ENCODE assay signal across 8 mouse cellular contexts in the genomic region with DNA sequence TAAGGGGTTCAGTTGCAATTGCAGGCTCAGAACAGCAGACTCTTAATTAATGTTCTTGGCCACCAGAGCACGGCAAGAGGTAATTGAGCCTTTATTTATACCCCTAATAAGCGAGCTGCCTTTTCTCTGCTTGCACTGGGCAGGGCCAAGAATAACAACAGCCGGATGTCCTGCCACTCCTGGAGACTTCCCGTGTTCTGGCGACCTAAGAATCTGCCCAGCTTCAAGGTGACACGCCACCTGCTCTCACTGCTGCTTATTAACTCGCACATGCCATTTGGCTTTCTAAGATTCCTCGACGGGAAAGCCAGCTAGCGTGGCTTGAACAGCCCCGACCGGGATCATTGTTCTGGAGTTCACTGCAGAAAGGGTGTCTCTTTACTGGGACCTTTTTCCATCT. TPM values are rescaled to one million over a fixed set of nuclear protein-coding genes. Genes with fewer than 3 reads are reported as not detected.
DNase-seq lines count a peak whose midpoint lies in the region; ATAC-seq and TF ChIP-seq lines count a peak whose summit lies in the region.

No protein-coding gene starts in this region.

- ATAC-seq in lung, embryonic 14.5 days (ENCODE audit: insufficient read depth), result peak; percentile 25; the same call in 1 of the 2 replicates
- no peak for ATAC-seq in midbrain, embryonic 15.5 days (replicated peaks)
- no peak for ATAC-seq in midbrain, embryonic 11.5 days (ENCODE audit: low FRiP score)

- H3K9me3 ChIP-seq in lung, embryonic 14.5 days (ENCODE audit: low read depth, low read length), result no peaks in the 10 kb centered on the region
- no peaks in the 10 kb centered on the region for H3K9me3 ChIP-seq in midbrain, embryonic 15.5 days
- no peaks in the 10 kb centered on the region for H3K9me3 ChIP-seq in midbrain, embryonic 11.5 days (ENCODE audit: control insufficient read depth, low read length)

- no peak overlapping the region for H3K4me3 ChIP-seq in lung, embryonic 14.5 days (ENCODE audit: low read depth, low read length)
- no peak overlapping the region for H3K4me3 ChIP-seq in midbrain, embryonic 15.5 days
- H3K4me3 ChIP-seq in midbrain, embryonic 11.5 days (ENCODE audit: low read depth, low read length), result no peak overlapping the region

- 22% methylated on average over 12 of the region's 12 CpGs for WGBS in lung, embryonic 14.5 days
- WGBS in midbrain, embryonic 15.5 days, result 18% methylated on average over 12 of the region's 12 CpGs
- WGBS in midbrain, embryonic 11.5 days, result 28% methylated on average over 12 of the region's 12 CpGs

- peak; percentile 71 for DNase-seq in MN1 (ENCODE audit: low spot score)
- DNase-seq in embryo, embryonic 10.5 days (ENCODE audit: low spot score), result peak; percentile 46
- peak; percentile 38 to 63 for DNase-seq in heart, postnatal 36 days
- peak; percentile 57 for DNase-seq in lung, embryonic 14.5 days
- DNase-seq in right cerebral cortex, adult 2 months (ENCODE audit: low spot score in 2 of 2), result no peak
- no peak for DNase-seq in midbrain, embryonic 11.5 days (ENCODE audit: low spot score, missing footprints)
- DNase-seq in spleen, adult 18-20 months, result no peak

- H3K4me1 ChIP-seq in lung, embryonic 14.5 days (ENCODE audit: insufficient read depth), result 0 out of 2 replicates have a peak, but pooled peaks cover 5% of the 10 kb centered on the region
- H3K4me1 ChIP-seq in midbrain, embryonic 15.5 days, result no peaks in the 10 kb centered on the region
- H3K4me1 ChIP-seq in midbrain, embryonic 11.5 days (ENCODE audit: control insufficient read depth, insufficient read depth, low read length), result no peaks in the 10 kb centered on the region

- intact Hi-C loops in heart, postnatal 36 days (cut with DNase I), result loop anchor here (5.0 kb wide), 2 partner anchors 48 to 748 kb away; no protein-coding TSS in a partner anchor

- no peak overlapping the region for H3K9ac ChIP-seq in lung, embryonic 14.5 days
- no peak overlapping the region for H3K9ac ChIP-seq in midbrain, embryonic 15.5 days
- no peak overlapping the region for H3K9ac ChIP-seq in midbrain, embryonic 11.5 days (ENCODE audit: low read length)

- H3K27me3 ChIP-seq in lung, embryonic 14.5 days (ENCODE audit: insufficient read depth, low read length), result no peaks in the 10 kb centered on the region
- H3K27me3 ChIP-seq in midbrain, embryonic 15.5 days (replicated peaks), result no peaks in the 10 kb centered on the region
- H3K27me3 ChIP-seq in midbrain, embryonic 11.5 days (ENCODE audit: control insufficient read depth, insufficient read depth, low read length), result no peaks in the 10 kb centered on the region

- no peak overlapping the region for H3K27ac ChIP-seq in lung, embryonic 14.5 days (ENCODE audit: low read depth)
- H3K27ac ChIP-seq in midbrain, embryonic 15.5 days, result no peak overlapping the region
- no peak overlapping the region for H3K27ac ChIP-seq in midbrain, embryonic 11.5 days (ENCODE audit: low read depth, low read length)

- TF ChIP-seq CTCF in lung, embryonic 14.5 days (IDR thresholded peaks at IDR 0.05; ENCODE audit: low read depth), result no peak; the same call in 1 of the 2 replicates

- no peaks in the 10 kb centered on the region for H3K36me3 ChIP-seq in lung, embryonic 14.5 days (ENCODE audit: insufficient read depth)
- H3K36me3 ChIP-seq in midbrain, embryonic 15.5 days (replicated peaks), result no peaks in the 10 kb centered on the region
- H3K36me3 ChIP-seq in midbrain, embryonic 11.5 days (ENCODE audit: control insufficient read depth, insufficient read depth, low read length), result no peaks in the 10 kb centered on the region

- no peak overlapping the region for H3K4me2 ChIP-seq in lung, embryonic 14.5 days
- no peak overlapping the region for H3K4me2 ChIP-seq in midbrain, embryonic 15.5 days
- no peak overlapping the region for H3K4me2 ChIP-seq in midbrain, embryonic 11.5 days

RNA-seq across cellular contexts. Expression of gene Fnbp1l, which starts 15.7 kb away (rescaled TPM):
- 10 to 100 TPM; 17.2 to 23.0 TPM for total RNA-seq in heart, postnatal 36 days (2021)
- 51.9 and 56.3 TPM in 2 replicates for polyA plus RNA-seq in lung, embryonic 14.5 days (2014; fragmentation: Nextera tagmentation; extraction: Ambion mirVana)
- polyA plus RNA-seq in midbrain, embryonic 15.5 days (2015; fragmentation: Nextera tagmentation; extraction: Ambion mirVana), result 242 and 273 TPM in 2 replicates
- 76.8 and 85.8 TPM in 2 replicates for polyA plus RNA-seq in midbrain, embryonic 11.5 days (2014; fragmentation: Nextera tagmentation; extraction: Ambion mirVana)

Comparison
In these comparisons a context has a peak if more than half of its experiments do, and no peak if none do; other contexts are left out.
1. DNase-seq: peak in MN1 (single experiment), embryo, embryonic 10.5 days (single experiment), heart, postnatal 36 days (2 of 2) and lung, embryonic 14.5 days (single experiment); none in right cerebral cortex, adult 2 months (0 of 2), midbrain, embryonic 11.5 days (single experiment) and spleen, adult 18-20 months (0 of 2).